Mouse (Mus musculus) liver, embryonic 11.5 days (tissue): ENCODE data around the gene Chd5. TPM values are rescaled to one million over a fixed set of nuclear protein-coding genes. Genes with fewer than 3 reads are reported as not detected.

Source experiments
- ATAC-seq: fragments of 200-750 bp; cut with Nextera tagmentation; replicated peaks from 2 replicates; pipeline ENCODE4 v1.8.0; 2017; ENCODE audit warnings: moderate number of reproducible peaks, mild to moderate bottlenecking, moderate TSS enrichment, moderate library complexity; ENCODE audit not compliant: low FRiP score
- DNase-seq: peaks from one replicate; pipeline ENCODE4 v3.0.0-alpha.2; 2017; ENCODE audit warnings: low spot score
- H3K27ac ChIP-seq: fragments of 300-500 bp; sonication (generic); 2 replicates; pipeline ENCODE4 v1.5.1; 2014; ENCODE audit warnings: mild to moderate bottlenecking, low read depth, low read length, control low read depth
- H3K27me3 ChIP-seq: fragments of 300-500 bp; sonication (generic); replicated peaks from 2 replicates; pipeline ENCODE4 v1.6.1; 2014; ENCODE audit warnings: low read length, mixed read lengths; ENCODE audit not compliant: control insufficient read depth, insufficient read depth
- H3K36me3 ChIP-seq: fragments of 300-500 bp; sonication (generic); 2 replicates; pipeline ENCODE4 v1.6.1; 2014; ENCODE audit warnings: mild to moderate bottlenecking, low read length, moderate library complexity, mixed read lengths; ENCODE audit not compliant: control insufficient read depth, insufficient read depth
- H3K4me1 ChIP-seq: fragments of 300-500 bp; sonication (generic); replicated peaks from 2 replicates; pipeline ENCODE4 v1.6.1; 2014; ENCODE audit warnings: low read length, mixed read lengths; ENCODE audit not compliant: control insufficient read depth, insufficient read depth
- H3K4me2 ChIP-seq: fragments of 300-500 bp; sonication (generic); 2 replicates; pipeline ENCODE4 v1.6.1; 2014; ENCODE audit warnings: mild to moderate bottlenecking, control low read depth, moderate library complexity
- H3K4me3 ChIP-seq: fragments of 300-500 bp; sonication (generic); 2 replicates; pipeline ENCODE4 v1.5.1; 2014; ENCODE audit warnings: low read depth, low read length, control low read depth
- H3K9ac ChIP-seq: fragments of 300-500 bp; sonication (generic); 2 replicates; pipeline ENCODE4 v1.6.1; 2014; ENCODE audit warnings: low read depth, low read length, control low read depth
- H3K9me3 ChIP-seq: fragments of 300-500 bp; sonication (generic); 2 replicates; pipeline ENCODE4 v1.6.1; 2016; ENCODE audit warnings: low read length, inconsistent platforms, mixed read lengths; ENCODE audit not compliant: control insufficient read depth
- WGBS: fragments of 180-500 bp; shearing (Covaris S2); extraction: QIAGEN DNeasy Blood & Tissue Kit; methylation state at CpG from one replicate; pipeline ENCODE4 v1.1.7; 2014; 5-methylcytosine and 5-hydroxymethylcytosine counted together
- polyA plus RNA-seq: library from polyadenylated mRNA; unstranded; fragments of >200 nt; fragmentation: Nextera tagmentation; extraction: Ambion mirVana; gene quantifications from 2 replicates; pipeline ENCODE4 v1.2.1, GENCODE M21; 2014

Gene Chd5
- 0.32 and 0.42 TPM in 2 replicates for polyA plus RNA-seq

- Histone ChIP-seq H3K27ac (no peak within 1 kb of the TSS), H3K4me1 (peaks cover 7% of the 10 kb centered on the region; the same call in 1 of the 2 replicates), H3K9ac (no peak within 1 kb of the TSS), H3K4me3 (peak within 1 kb of the TSS; percentile 52), H3K9me3 (no peaks in the 10 kb centered on the region), H3K27me3 (peaks cover 48% of the 10 kb centered on the region), H3K4me2 (peak within 1 kb of the TSS; percentile 78), H3K36me3 (peaks cover 14% of the 10 kb centered on the region)
- no peak for ATAC-seq
- 3% methylated on average over 78 of the region's 120 CpGs for WGBS
- no peak for DNase-seq
Observed at GRCm38 (mm10) chr4:152338419-152339292, at the start of gene Chd5. TSS of gene Chd5 (plus strand) at chr4:152338651.

- peaks cover 77% of the 10 kb centered on the region for H3K27me3 ChIP-seq
- WGBS, result 3% methylated on average over 39 of the region's 39 CpGs
- H3K4me3 ChIP-seq, result 0 out of 2 replicates have a peak overlapping the region, but pooled peaks have one; percentile 10
- no peak overlapping the region for H3K27ac ChIP-seq
- ATAC-seq, result no peak
- no peak overlapping the region for H3K9ac ChIP-seq
- DNase-seq, result no peak
- no peaks in the 10 kb centered on the region for H3K9me3 ChIP-seq
- H3K4me2 ChIP-seq, result peak overlapping the region; percentile 27; the same call in 1 of the 2 replicates
- H3K36me3 ChIP-seq, result no peaks in the 10 kb centered on the region
- H3K4me1 ChIP-seq, result peaks cover 11% of the 10 kb centered on the region
Observed at GRCm38 (mm10) chr4:152290385-152290784, 48.1 kb upstream of the Chd5 start.

- Histone ChIP-seq H3K9me3 (no peaks in the 10 kb centered on the region), H3K36me3 (no peaks in the 10 kb centered on the region), H3K9ac (no peak overlapping the region), H3K27me3 (peaks cover 71% of the 10 kb centered on the region), H3K4me1 (peaks cover 14% of the 10 kb centered on the region), H3K27ac (no peak overlapping the region), H3K4me2 (no peak overlapping the region), H3K4me3 (no peak overlapping the region)
- no peak for DNase-seq
- ATAC-seq, result no peak
- WGBS, result 29% methylated on average over 11 of the region's 11 CpGs
Observed at GRCm38 (mm10) chr4:152290991-152291390, 47.5 kb upstream of the Chd5 start.

- no peak within 1 kb of the TSS for H3K9ac ChIP-seq
- 26% methylated on average over 6 of the region's 6 CpGs for WGBS
- ATAC-seq (no peak), DNase-seq (no peak)
- no peaks in the 10 kb centered on the region for H3K9me3 ChIP-seq
- peaks cover 65% of the 10 kb centered on the region for H3K27me3 ChIP-seq
- H3K4me1 ChIP-seq, result peaks cover 9% of the 10 kb centered on the region
- H3K36me3 ChIP-seq, result no peaks in the 10 kb centered on the region
- H3K4me3 ChIP-seq, result 0 out of 2 replicates have a peak within 1 kb of the TSS, but pooled peaks have one; percentile 10
- peak within 1 kb of the TSS; percentile 27; the same call in 1 of the 2 replicates for H3K4me2 ChIP-seq
- no peak within 1 kb of the TSS for H3K27ac ChIP-seq
Observed at GRCm38 (mm10) chr4:152291562-152291961, 46.9 kb upstream of the Chd5 start, which contains the start of gene Hes3. TSS of gene Hes3 (minus strand) at chr4:152291662.

GRCm38 (mm10) chr4:152292102-152292765, 46.2 kb upstream of the Chd5 start:
- Histone ChIP-seq H3K4me1 (peaks cover 9% of the 10 kb centered on the region), H3K27me3 (peaks cover 58% of the 10 kb centered on the region), H3K9me3 (no peaks in the 10 kb centered on the region), H3K4me2 (no peak overlapping the region), H3K27ac (no peak overlapping the region), H3K4me3 (no peak overlapping the region), H3K36me3 (no peaks in the 10 kb centered on the region), H3K9ac (no peak overlapping the region)
- 45% methylated on average over 12 of the region's 12 CpGs for WGBS
- ATAC-seq (no peak), DNase-seq (no peak)

- H3K27ac ChIP-seq, result peak overlapping the region; percentile 43; the same call in 1 of the 2 replicates
- ATAC-seq (no peak), DNase-seq (no peak)
- no peak overlapping the region for H3K4me3 ChIP-seq
- WGBS, result 47% methylated on average over 10 of the region's 10 CpGs
- H3K27me3 ChIP-seq, result peaks cover 44% of the 10 kb centered on the region
- H3K9ac ChIP-seq, result no peak overlapping the region
- no peaks in the 10 kb centered on the region for H3K9me3 ChIP-seq
- H3K4me2 ChIP-seq, result no peak overlapping the region
- peaks cover 21% of the 10 kb centered on the region for H3K4me1 ChIP-seq
- no peaks in the 10 kb centered on the region; the same call in 1 of the 2 replicates for H3K36me3 ChIP-seq
Observed at GRCm38 (mm10) chr4:152294188-152294929, 44.1 kb upstream of the Chd5 start.

- 18% methylated on average over 4 of the region's 4 CpGs for WGBS
- Histone ChIP-seq H3K4me3 (peak overlapping the region; percentile 20; the same call in 1 of the 2 replicates), H3K4me1 (peaks cover 18% of the 10 kb centered on the region), H3K9ac (no peak overlapping the region), H3K4me2 (peak overlapping the region; percentile 28), H3K9me3 (no peaks in the 10 kb centered on the region), H3K27ac (peak overlapping the region; percentile 52), H3K27me3 (peaks cover 30% of the 10 kb centered on the region), H3K36me3 (peaks cover 7% of the 10 kb centered on the region; the same call in 1 of the 2 replicates)
- peak; percentile 36 for ATAC-seq
- DNase-seq, result no peak
Observed at GRCm38 (mm10) chr4:152295916-152296315, 42.5 kb upstream of the Chd5 start.

GRCm38 (mm10) chr4:152296371-152296770, 42.1 kb upstream of the Chd5 start:
- WGBS, result 6% methylated on average over 8 of the region's 8 CpGs
- Histone ChIP-seq H3K4me3 (peak overlapping the region; percentile 88), H3K27me3 (peaks cover 25% of the 10 kb centered on the region), H3K4me1 (peaks cover 18% of the 10 kb centered on the region), H3K9ac (peak overlapping the region; percentile 62), H3K27ac (peak overlapping the region; percentile 81), H3K36me3 (peaks cover 7% of the 10 kb centered on the region; the same call in 1 of the 2 replicates), H3K4me2 (peak overlapping the region; percentile 91), H3K9me3 (no peaks in the 10 kb centered on the region)
- DNase-seq (no peak), ATAC-seq (no peak)
